Mouse (Mus musculus): ENCODE results near the gene Hspb7. TPM values are rescaled to one million over a fixed set of nuclear protein-coding genes. Genes with fewer than 3 reads are reported as not detected.
A peak's percentile ranks its signal among the peaks of the same experiment; 100 is the strongest.

Gene Hspb7
- polyA plus RNA-seq, 1 experiment from 2014 or later, result 4.7 TPM

DNA sequence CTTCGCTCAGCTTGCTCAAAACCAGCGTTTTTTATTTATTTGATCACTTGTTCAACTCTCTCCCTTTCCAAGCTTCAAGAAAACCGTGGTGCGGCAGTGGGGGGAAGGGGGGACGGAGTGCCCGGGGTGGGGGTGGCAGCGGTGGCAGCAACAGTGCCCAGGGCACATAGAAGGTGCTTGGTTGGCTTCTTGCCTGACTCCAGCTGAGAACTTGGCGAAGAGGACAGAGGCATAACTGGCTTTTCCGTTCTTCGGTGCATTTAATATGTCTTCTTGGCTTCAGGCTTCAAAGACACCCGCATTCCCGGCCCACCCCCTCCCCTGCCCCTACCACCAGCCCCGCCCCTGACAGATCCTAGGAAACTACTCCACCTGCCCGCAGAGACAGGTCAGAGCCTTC lies 12.1 kb downstream of the Hspb7 start:
- no peak for ATAC-seq (ENCODE audit: insufficient number of reproducible peaks, insufficient read depth, low FRiP score, low read depth)
- no peak overlapping the region for H3K27ac ChIP-seq (ENCODE audit: low read length)
- no peaks in the 10 kb centered on the region for H3K4me1 ChIP-seq (ENCODE audit: control insufficient read depth, insufficient read depth, low read length)
- 58% methylated on average over 14 of the region's 14 CpGs for WGBS
- H3K9me3 ChIP-seq (ENCODE audit: control insufficient read depth, low read depth, low read length), result no peaks in the 10 kb centered on the region
- no peak overlapping the region for H3K9ac ChIP-seq (replicated peaks; ENCODE audit: low read depth, low read length)
- no peak overlapping the region for H3K4me3 ChIP-seq (ENCODE audit: low read depth, low read length)
- no peaks in the 10 kb centered on the region for H3K36me3 ChIP-seq (ENCODE audit: control insufficient read depth, insufficient read depth, low read length)
- no peaks in the 10 kb centered on the region for H3K27me3 ChIP-seq (ENCODE audit: control insufficient read depth, insufficient read depth, low read length)
- H3K4me2 ChIP-seq (replicated peaks; ENCODE audit: low read depth, low read length), result no peak overlapping the region

GRCm38 (mm10) chr4:141433191-141433590 lies 12.6 kb downstream of the Hspb7 start:
- Histone ChIP-seq H3K4me2 (replicated peaks; ENCODE audit: low read depth, low read length) (no peak overlapping the region), H3K36me3 (ENCODE audit: control insufficient read depth, insufficient read depth, low read length) (no peaks in the 10 kb centered on the region), H3K27ac (ENCODE audit: low read length) (no peak overlapping the region), H3K27me3 (ENCODE audit: control insufficient read depth, insufficient read depth, low read length) (no peaks in the 10 kb centered on the region), H3K4me1 (ENCODE audit: control insufficient read depth, insufficient read depth, low read length) (no peaks in the 10 kb centered on the region), H3K4me3 (ENCODE audit: low read depth, low read length) (no peak overlapping the region), H3K9ac (replicated peaks; ENCODE audit: low read depth, low read length) (no peak overlapping the region), H3K9me3 (ENCODE audit: control insufficient read depth, low read depth, low read length) (no peaks in the 10 kb centered on the region)
- no peak for ATAC-seq (ENCODE audit: insufficient number of reproducible peaks, insufficient read depth, low FRiP score, low read depth)
- WGBS, result 79% methylated on average over 18 of the region's 18 CpGs

DNA sequence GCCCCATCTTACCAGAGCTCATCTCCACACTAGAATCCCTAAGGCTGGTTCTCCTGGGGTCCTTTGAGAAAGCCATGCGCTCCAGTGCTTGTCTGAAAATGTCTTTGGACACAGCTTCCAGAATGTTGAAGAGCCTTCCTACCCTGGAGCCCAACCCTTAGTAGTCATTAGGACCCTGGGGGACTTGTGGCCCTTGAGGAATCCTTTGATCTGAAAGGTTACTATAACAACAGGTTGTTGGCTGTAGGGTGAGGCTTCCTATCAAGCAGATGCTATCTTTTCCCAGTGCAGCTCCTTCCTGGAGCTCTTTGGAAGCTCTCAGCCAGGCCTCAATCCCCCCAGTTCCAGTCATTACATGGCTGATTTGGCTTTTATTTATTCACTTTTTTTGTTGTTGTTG lies 15.4 kb downstream of the Hspb7 start, which contains the start of gene Srarp:
TSS of gene Srarp (minus strand) at position 132 of the 400 bp plus-strand sequence.
- Histone ChIP-seq H3K36me3 (ENCODE audit: control insufficient read depth, insufficient read depth, low read length) (no peaks in the 10 kb centered on the region), H3K4me3 (ENCODE audit: low read depth, low read length) (no peak within 1 kb of the TSS), H3K4me2 (replicated peaks; ENCODE audit: low read depth, low read length) (no peak within 1 kb of the TSS), H3K9me3 (ENCODE audit: control insufficient read depth, low read depth, low read length) (no peaks in the 10 kb centered on the region), H3K9ac (replicated peaks; ENCODE audit: low read depth, low read length) (no peak within 1 kb of the TSS), H3K27ac (ENCODE audit: low read length) (no peak within 1 kb of the TSS), H3K27me3 (ENCODE audit: control insufficient read depth, insufficient read depth, low read length) (no peaks in the 10 kb centered on the region), H3K4me1 (ENCODE audit: control insufficient read depth, insufficient read depth, low read length) (no peaks in the 10 kb centered on the region)
- ATAC-seq (ENCODE audit: insufficient number of reproducible peaks, insufficient read depth, low FRiP score, low read depth), result no peak
- 67% methylated on average over 1 of the region's 1 CpGs for WGBS

DNA sequence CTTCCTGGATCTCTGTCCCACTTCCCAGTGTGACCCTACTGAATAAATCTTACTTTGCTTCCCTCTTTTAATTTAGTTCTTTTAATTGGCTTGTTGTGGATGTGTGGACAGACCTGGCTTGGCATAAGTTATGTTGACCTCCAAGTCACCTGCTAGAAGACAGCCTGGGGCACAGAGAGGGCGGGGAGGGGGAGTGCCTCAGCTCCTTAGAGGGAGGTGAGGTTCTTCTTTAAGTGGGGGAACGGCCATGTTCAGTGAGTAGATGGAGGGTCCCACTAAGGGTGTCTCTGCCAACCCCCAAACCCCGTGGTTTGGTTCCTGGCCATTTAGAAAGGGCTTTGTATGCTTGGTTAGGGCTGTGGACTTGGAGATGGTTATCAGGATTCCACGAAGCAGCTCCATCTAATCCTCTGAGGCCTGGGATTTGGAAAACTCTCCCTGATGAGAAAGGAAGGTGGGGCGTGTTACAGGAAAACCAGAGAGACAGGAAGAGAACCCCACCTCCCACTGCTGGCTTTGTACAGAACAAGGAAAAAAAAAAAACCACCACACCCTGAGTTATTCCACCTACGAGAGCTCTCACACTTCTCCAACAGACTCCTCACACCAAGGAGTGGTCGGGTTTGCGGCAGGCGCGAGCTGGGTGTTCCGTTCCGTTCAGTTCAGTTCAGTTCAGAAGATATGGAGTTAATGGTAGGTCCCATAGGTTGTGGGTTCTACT lies 18.7 kb downstream of the Hspb7 start:
- no peaks in the 10 kb centered on the region for H3K27me3 ChIP-seq (ENCODE audit: control insufficient read depth, insufficient read depth, low read length)
- ATAC-seq (ENCODE audit: insufficient number of reproducible peaks, insufficient read depth, low FRiP score, low read depth), result no peak
- no peak overlapping the region for H3K27ac ChIP-seq (ENCODE audit: low read length)

DNA sequence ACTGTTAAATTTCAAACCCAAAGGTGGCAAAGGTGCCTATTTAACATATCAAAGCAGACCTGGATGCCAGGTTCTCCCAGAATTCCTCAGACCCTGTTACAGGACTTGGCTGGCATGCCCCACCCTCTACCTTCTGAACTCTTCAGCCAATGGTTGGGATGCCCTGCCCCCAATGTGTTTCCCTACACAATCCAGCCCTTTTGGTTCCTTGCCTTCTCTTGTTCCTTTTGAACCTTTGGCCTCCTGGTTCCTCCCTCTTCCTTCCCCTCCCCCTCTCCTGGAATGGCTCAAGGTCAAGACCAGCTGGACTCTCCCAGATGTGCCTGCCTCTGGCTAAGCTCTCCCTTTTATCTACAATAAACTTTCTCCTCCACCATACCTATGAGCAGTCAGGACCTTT lies 20.3 kb downstream of the Hspb7 start:
- Histone ChIP-seq H3K27ac (ENCODE audit: low read length) (no peak overlapping the region), H3K9ac (replicated peaks; ENCODE audit: low read depth, low read length) (no peak overlapping the region), H3K27me3 (ENCODE audit: control insufficient read depth, insufficient read depth, low read length) (no peaks in the 10 kb centered on the region), H3K4me1 (ENCODE audit: control insufficient read depth, insufficient read depth, low read length) (peaks cover 7% of the 10 kb centered on the region), H3K4me3 (ENCODE audit: low read depth, low read length) (no peak overlapping the region), H3K36me3 (ENCODE audit: control insufficient read depth, insufficient read depth, low read length) (no peaks in the 10 kb centered on the region), H3K9me3 (ENCODE audit: control insufficient read depth, low read depth, low read length) (no peaks in the 10 kb centered on the region), H3K4me2 (replicated peaks; ENCODE audit: low read depth, low read length) (no peak overlapping the region)
- no peak for ATAC-seq (ENCODE audit: insufficient number of reproducible peaks, insufficient read depth, low FRiP score, low read depth)

More for the DNA sequence above, 18.7 kb downstream of the Hspb7 start:
- Histone ChIP-seq H3K4me3 (ENCODE audit: low read depth, low read length) (no peak overlapping the region), H3K9me3 (ENCODE audit: control insufficient read depth, low read depth, low read length) (no peaks in the 10 kb centered on the region), H3K4me2 (replicated peaks; ENCODE audit: low read depth, low read length) (no peak overlapping the region), H3K9ac (replicated peaks; ENCODE audit: low read depth, low read length) (no peak overlapping the region), H3K4me1 (ENCODE audit: control insufficient read depth, insufficient read depth, low read length) (no peaks in the 10 kb centered on the region), H3K36me3 (ENCODE audit: control insufficient read depth, insufficient read depth, low read length) (no peaks in the 10 kb centered on the region)
- WGBS, result 77% methylated on average over 12 of the region's 12 CpGs

DNA sequence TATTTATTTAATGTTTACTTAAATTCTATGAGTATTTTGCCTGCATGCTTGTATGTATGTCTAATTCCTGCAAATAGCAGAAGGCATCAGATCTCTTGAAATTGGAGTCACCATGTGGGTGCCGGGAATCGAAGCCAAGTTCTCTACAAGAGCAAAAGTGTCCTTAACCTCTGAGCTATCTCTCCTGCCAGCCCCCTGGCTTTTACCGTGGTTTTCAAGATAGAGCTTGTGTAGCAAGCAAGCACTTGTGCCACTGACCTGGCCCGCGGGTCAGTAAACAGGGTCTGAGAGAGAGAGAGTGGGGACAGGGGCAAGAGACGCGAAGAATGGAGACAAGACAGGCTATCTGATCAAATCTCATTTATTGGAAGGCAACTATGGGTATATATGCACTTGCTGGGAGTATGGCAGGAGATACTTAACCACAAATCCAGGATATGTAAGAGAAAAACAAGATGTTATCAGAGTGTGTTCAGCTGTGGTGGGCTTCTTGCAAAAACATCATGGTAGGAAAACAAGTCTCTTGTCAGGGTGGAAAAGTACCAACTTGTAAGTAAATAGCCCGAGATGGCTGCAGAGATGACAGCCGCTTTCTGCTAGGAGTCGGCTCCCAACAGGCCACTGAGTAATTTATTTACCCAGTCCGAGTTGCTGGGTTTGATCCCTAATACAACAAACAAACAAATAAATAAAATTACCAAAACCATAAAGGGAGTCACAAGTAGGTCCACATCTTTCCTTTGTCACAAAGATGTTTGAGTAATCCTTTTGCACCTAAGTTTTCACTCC lies 23.3 kb downstream of the Hspb7 start:
- ATAC-seq (ENCODE audit: insufficient number of reproducible peaks, insufficient read depth, low FRiP score, low read depth), result no peak
- 45% methylated on average over 11 of the region's 11 CpGs for WGBS
- Histone ChIP-seq H3K4me3 (ENCODE audit: low read depth, low read length) (peak overlapping the region; percentile 90), H3K27me3 (ENCODE audit: control insufficient read depth, insufficient read depth, low read length) (no peaks in the 10 kb centered on the region), H3K4me1 (ENCODE audit: control insufficient read depth, insufficient read depth, low read length) (peaks cover 12% of the 10 kb centered on the region), H3K9me3 (ENCODE audit: control insufficient read depth, low read depth, low read length) (no peaks in the 10 kb centered on the region), H3K27ac (ENCODE audit: low read length) (no peak overlapping the region), H3K4me2 (replicated peaks; ENCODE audit: low read depth, low read length) (peak overlapping the region; percentile 90), H3K9ac (replicated peaks; ENCODE audit: low read depth, low read length) (peak overlapping the region; percentile 29; the same call in 1 of the 2 replicates), H3K36me3 (ENCODE audit: control insufficient read depth, insufficient read depth, low read length) (peaks cover 14% of the 10 kb centered on the region; the same call in 1 of the 2 replicates)

DNA sequence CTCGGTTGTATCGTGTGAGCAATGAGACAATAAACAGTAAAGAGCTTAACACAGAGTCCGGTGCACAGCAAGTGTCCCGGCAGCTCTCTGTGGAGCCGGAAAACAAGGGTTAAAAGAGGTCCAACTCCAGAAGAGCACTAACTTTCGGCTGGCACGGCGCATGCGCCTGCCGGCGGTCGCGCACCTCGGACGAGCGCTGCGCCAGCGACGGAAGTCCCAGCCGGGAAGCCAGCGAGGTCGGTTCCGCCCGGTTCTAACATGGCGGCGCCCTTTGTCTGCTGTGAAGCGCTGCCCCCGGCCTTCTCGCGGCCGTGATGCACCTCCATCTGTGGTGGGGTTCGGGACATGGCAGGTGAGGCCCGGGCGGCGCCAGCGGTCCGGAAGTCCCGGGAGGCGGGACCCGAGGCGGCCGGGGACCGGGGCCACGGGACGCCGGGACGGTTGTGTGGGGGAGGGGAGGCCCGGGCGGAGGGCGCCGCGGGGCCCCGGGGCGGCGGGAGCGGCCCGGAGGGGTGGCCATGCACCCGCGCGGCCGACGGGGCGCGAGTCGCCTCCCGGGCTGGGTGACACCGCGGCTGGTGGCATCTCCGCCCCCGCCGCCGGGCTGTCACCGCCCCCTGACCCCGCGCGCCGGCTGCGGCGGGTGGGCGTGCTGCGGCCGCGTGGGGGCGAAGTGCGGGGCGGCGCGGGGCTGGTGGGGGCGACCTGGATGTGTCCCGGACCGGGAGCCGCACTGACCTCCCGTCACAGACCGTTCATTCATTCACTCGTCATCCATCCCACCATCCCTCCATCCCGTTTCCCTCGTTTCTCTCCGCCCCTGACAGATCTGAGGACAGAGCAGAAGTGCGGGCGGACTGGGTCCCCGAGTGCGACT lies 24.1 kb downstream of the Hspb7 start, which contains the start of gene Zbtb17:
TSS of gene Zbtb17 (plus strand) at position 204 of the 877 bp plus-strand sequence.
- H3K4me1 ChIP-seq (ENCODE audit: control insufficient read depth, insufficient read depth, low read length), result peaks cover 12% of the 10 kb centered on the region
- WGBS, result under 1% methylated on average over 96 of the region's 102 CpGs

DNA sequence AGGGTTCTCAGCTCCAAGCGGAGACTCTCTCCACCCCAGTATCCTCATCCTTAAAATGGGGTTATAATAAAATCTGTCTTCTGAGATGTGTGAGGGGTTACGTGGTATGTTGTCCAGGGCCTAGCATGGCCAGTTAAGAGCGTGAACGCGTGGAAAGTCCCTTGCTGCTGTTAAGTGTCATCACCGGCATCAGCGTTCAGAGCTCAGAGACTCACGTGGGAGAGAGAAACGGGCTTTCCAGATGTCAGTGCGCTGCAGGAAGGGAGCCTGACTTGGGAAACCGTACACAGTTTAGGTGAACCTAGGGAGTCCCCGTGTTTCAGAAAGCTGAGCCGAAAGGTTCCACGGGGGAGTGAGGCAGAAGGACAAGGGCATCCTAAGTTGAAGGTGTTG lies 24.7 kb downstream of the Hspb7 start:
- no peak for ATAC-seq (ENCODE audit: insufficient number of reproducible peaks, insufficient read depth, low FRiP score, low read depth)
- Histone ChIP-seq H3K4me2 (replicated peaks; ENCODE audit: low read depth, low read length) (peak overlapping the region; percentile 90), H3K9ac (replicated peaks; ENCODE audit: low read depth, low read length) (peak overlapping the region; percentile 94), H3K9me3 (ENCODE audit: control insufficient read depth, low read depth, low read length) (no peaks in the 10 kb centered on the region), H3K4me3 (ENCODE audit: low read depth, low read length) (peak overlapping the region; percentile 90), H3K4me1 (ENCODE audit: control insufficient read depth, insufficient read depth, low read length) (peaks cover 12% of the 10 kb centered on the region), H3K36me3 (ENCODE audit: control insufficient read depth, insufficient read depth, low read length) (peaks cover 24% of the 10 kb centered on the region), H3K27ac (ENCODE audit: low read length) (no peak overlapping the region), H3K27me3 (ENCODE audit: control insufficient read depth, insufficient read depth, low read length) (no peaks in the 10 kb centered on the region)
- 14% methylated on average over 14 of the region's 14 CpGs for WGBS

More for the DNA sequence above, 24.1 kb downstream of the Hspb7 start, which contains the start of gene Zbtb17:
- H3K27me3 ChIP-seq (ENCODE audit: control insufficient read depth, insufficient read depth, low read length), result no peaks in the 10 kb centered on the region
- peak within 1 kb of the TSS; percentile 94 for H3K9ac ChIP-seq (replicated peaks; ENCODE audit: low read depth, low read length)
- no peaks in the 10 kb centered on the region for H3K9me3 ChIP-seq (ENCODE audit: control insufficient read depth, low read depth, low read length)
- ATAC-seq (ENCODE audit: insufficient number of reproducible peaks, insufficient read depth, low FRiP score, low read depth), result peak; percentile 92
- H3K27ac ChIP-seq (ENCODE audit: low read length), result peak within 1 kb of the TSS; percentile 61
- peak within 1 kb of the TSS; percentile 90 for H3K4me3 ChIP-seq (ENCODE audit: low read depth, low read length)
- H3K36me3 ChIP-seq (ENCODE audit: control insufficient read depth, insufficient read depth, low read length), result peaks cover 23% of the 10 kb centered on the region
- H3K4me2 ChIP-seq (replicated peaks; ENCODE audit: low read depth, low read length), result peak within 1 kb of the TSS; percentile 90
